Mouse (Mus musculus) urinary bladder, postnatal 0 days (tissue): ENCODE measurements around the gene Slc17a1. TPM values are rescaled to one million over a fixed set of nuclear protein-coding genes. Genes with fewer than 3 reads are reported as not detected.

Experiments used
- microRNA-seq: library from miRNA; unstranded; fragments of <30 nt; microRNA quantifications from one replicate; pipeline ENCODE4, GENCODE M21; 2016
- polyA plus RNA-seq: library from polyadenylated mRNA; unstranded; fragments of >200 nt; fragmentation: Nextera tagmentation; extraction: Ambion mirVana; gene quantifications from 2 replicates; pipeline ENCODE4 v1.2.1, GENCODE M21; 2015

Slc17a1 gene
- polyA plus RNA-seq: not detected in 2 replicates

GRCm38 (mm10) chr13:23867405-23867804, at the start of gene Slc17a1:
TSS of gene Slc17a1 (plus strand) at chr13:23867750.

GRCm38 (mm10) chr13:23839308-23839707, 28.2 kb upstream of the Slc17a1 start, which contains the start of gene Slc17a3:
TSS of gene Slc17a3 (plus strand) at chr13:23839434.

GRCm38 (mm10) chr13:23914376-23915167, 47.0 kb downstream of the Slc17a1 start, which contains the start of gene Slc17a4:
TSS of gene Slc17a4 (minus strand) at chr13:23915009.

GRCm38 (mm10) chr13:23933421-23934210, 66.1 kb downstream of the Slc17a1 start, which contains the start of gene Hist1h2ba:
TSS of gene Hist1h2ba (minus strand) at chr13:23934156.

GRCm38 (mm10) chr13:23934211-23934520, 66.6 kb downstream of the Slc17a1 start, which contains the start of gene Hist1h2aa:
TSS of gene Hist1h2aa (plus strand) at chr13:23934462.

Small RNAs within 50 kb of the gene (microRNA-seq; reads per million reads assigned to microRNA genes)
- gene Gm44344: not detected

Other genes starting within 250 kb of the Slc17a1 start
- 1.1 and 1.4 TPM in 2 replicates for gene Hist1h2be, start 246.6 kb upstream of the Slc17a1 start, polyA plus RNA-seq
- gene Hist1h1e, start 245.2 kb upstream of the Slc17a1 start, polyA plus RNA-seq: 5.4 and 5.8 TPM in 2 replicates
- gene Hist1h2ac, start 183.8 kb upstream of the Slc17a1 start, polyA plus RNA-seq: 1.00 and 1.2 TPM in 2 replicates
- gene Hist1h2bc, start 183.6 kb upstream of the Slc17a1 start, polyA plus RNA-seq: 161 and 192 TPM in 2 replicates
- gene Hist1h1t, start 171.9 kb upstream of the Slc17a1 start, polyA plus RNA-seq: not detected in 2 replicates
- gene Hist1h4c, start 169.3 kb upstream of the Slc17a1 start, polyA plus RNA-seq: 1.8 TPM in 2 replicates
- gene Hfe, start 156.9 kb upstream of the Slc17a1 start, polyA plus RNA-seq: 8.0 and 9.7 TPM in 2 replicates
- gene Hist1h1c, start 128.9 kb upstream of the Slc17a1 start, polyA plus RNA-seq: 125 and 175 TPM in 2 replicates
- gene Hist1h3c, start 122.1 kb upstream of the Slc17a1 start, polyA plus RNA-seq: 0.41 and 0.98 TPM in 2 replicates
- gene Hist1h2bb, start 121.0 kb upstream of the Slc17a1 start, polyA plus RNA-seq: 0.82 and 1.2 TPM in 2 replicates
- 3.7 and 8.0 TPM in 2 replicates for gene Hist1h2ab, start 116.6 kb upstream of the Slc17a1 start, polyA plus RNA-seq
- gene Hist1h3b, start 115.5 kb upstream of the Slc17a1 start, polyA plus RNA-seq: 2.0 and 2.8 TPM in 2 replicates
- 1.3 TPM in 1 of 2 replicates, not detected in the other for gene Hist1h4b, start 110.7 kb upstream of the Slc17a1 start, polyA plus RNA-seq
- 0.33 TPM in 1 of 2 replicates, not detected in the other for gene Hist1h4a, start 106.5 kb upstream of the Slc17a1 start, polyA plus RNA-seq
- 1.9 and 2.7 TPM in 2 replicates for gene Hist1h3a, start 105.4 kb upstream of the Slc17a1 start, polyA plus RNA-seq
- gene Hist1h1a, start 104.1 kb upstream of the Slc17a1 start, polyA plus RNA-seq: 0.59 and 0.82 TPM in 2 replicates
- gene Trim38, start 97.8 kb upstream of the Slc17a1 start, polyA plus RNA-seq: 0.19 and 0.30 TPM in 2 replicates
- 0.06 TPM in 1 of 2 replicates, not detected in the other for gene Slc17a2, start 60.8 kb upstream of the Slc17a1 start, polyA plus RNA-seq
- gene Slc17a3, start 28.3 kb upstream of the Slc17a1 start, polyA plus RNA-seq: not detected in 2 replicates
- gene Slc17a4, start 47.3 kb downstream of the Slc17a1 start, polyA plus RNA-seq: not detected in 2 replicates
- not detected in 2 replicates for gene Hist1h2ba, start 66.4 kb downstream of the Slc17a1 start, polyA plus RNA-seq
- gene Hist1h2aa, start 66.7 kb downstream of the Slc17a1 start, polyA plus RNA-seq: not detected in 2 replicates
- not detected in 2 replicates for gene Scgn, start 123.5 kb downstream of the Slc17a1 start, polyA plus RNA-seq